Mouse (Mus musculus) intestine, postnatal 0 days (tissue): Measurements from ENCODE around the gene Zfp526. TPM values are rescaled to one million over a fixed set of nuclear protein-coding genes. Genes with fewer than 3 reads are reported as not detected.

Experiments used
- ATAC-seq: fragments of 200-750 bp; cut with Nextera tagmentation; 2 replicates; pipeline ENCODE4 v1.8.0; 2017; ENCODE audit warnings: mild to moderate bottlenecking, moderate TSS enrichment, moderate library complexity
- H3K27ac ChIP-seq: fragments of 300-500 bp; sonication (generic); 2 replicates; pipeline ENCODE4 v1.5.1; 2014; ENCODE audit warnings: mild to moderate bottlenecking, low read depth, low read length, moderate library complexity
- H3K27me3 ChIP-seq: fragments of 300-500 bp; sonication (generic); replicated peaks from 2 replicates; pipeline ENCODE4 v1.6.1; 2014; ENCODE audit warnings: low read length, mixed read lengths; ENCODE audit not compliant: control insufficient read depth, insufficient read depth
- H3K36me3 ChIP-seq: fragments of 300-500 bp; sonication (generic); 2 replicates; pipeline ENCODE4 v1.6.1; 2014; ENCODE audit warnings: mild to moderate bottlenecking, moderate library complexity; ENCODE audit not compliant: control insufficient read depth, insufficient read depth
- H3K4me1 ChIP-seq: fragments of 300-500 bp; sonication (generic); replicated peaks from 2 replicates; pipeline ENCODE4 v1.6.1; 2014; ENCODE audit warnings: antibody characterized with exemption, low read length, mixed read lengths; ENCODE audit not compliant: control insufficient read depth, insufficient read depth
- H3K4me2 ChIP-seq: fragments of 300-500 bp; sonication (generic); replicated peaks from 2 replicates; pipeline ENCODE4 v1.6.1; 2014; ENCODE audit warnings: low read depth, mild to moderate bottlenecking, moderate library complexity
- H3K4me3 ChIP-seq: fragments of 300-500 bp; sonication (generic); 2 replicates; pipeline ENCODE4 v1.5.1; 2014; ENCODE audit warnings: low read depth, low read length
- H3K9ac ChIP-seq: fragments of 300-500 bp; sonication (generic); 2 replicates; pipeline ENCODE4 v1.6.1; 2014; ENCODE audit warnings: mild to moderate bottlenecking, low read depth, low read length
- H3K9me3 ChIP-seq: fragments of 300-500 bp; sonication (generic); 2 replicates; pipeline ENCODE4 v1.6.1; 2016; ENCODE audit warnings: mixed run types; ENCODE audit not compliant: control insufficient read depth
- CTCF ChIP-seq: sonication (generic); IDR thresholded peaks from 2 replicates; pipeline ENCODE4 v1.5.1; 2016; ENCODE audit warnings: low read depth, mild to moderate bottlenecking, control low read depth, antibody characterized with exemption, moderate library complexity
- WGBS: fragments of 180-500 bp; shearing (Covaris S2); extraction: QIAGEN DNeasy Blood & Tissue Kit; methylation state at CpG from one replicate; pipeline ENCODE4 v1.1.7; 2014; 5-methylcytosine and 5-hydroxymethylcytosine counted together
- polyA plus RNA-seq: library from polyadenylated mRNA; unstranded; fragments of >200 nt; fragmentation: Nextera tagmentation; extraction: Ambion mirVana; gene quantifications from 2 replicates; pipeline ENCODE4 v1.2.1, GENCODE M21; 2015

Zfp526 gene
- polyA plus RNA-seq, 1 experiment from 2014 or later = 1.1 TPM

- H3K9me3 ChIP-seq = no peaks in the 10 kb centered on the region
- no peak overlapping the region for H3K9ac ChIP-seq
- H3K4me3 ChIP-seq = no peak overlapping the region
- H3K27ac ChIP-seq = no peak overlapping the region
- 8% methylated on average over 6 of the region's 6 CpGs for WGBS
- peaks cover 74% of the 10 kb centered on the region for H3K27me3 ChIP-seq
- H3K4me2 ChIP-seq = no peak overlapping the region
- no peaks in the 10 kb centered on the region for H3K36me3 ChIP-seq
- no peak for TF ChIP-seq CTCF
- no peaks in the 10 kb centered on the region for H3K4me1 ChIP-seq
- ATAC-seq = no peak
Observed at GRCm38 (mm10) chr7:25180512-25180911, 40.7 kb upstream of the Zfp526 start.

- H3K4me1 ChIP-seq = no peaks in the 10 kb centered on the region
- H3K36me3 ChIP-seq = no peaks in the 10 kb centered on the region
- H3K27me3 ChIP-seq = peaks cover 69% of the 10 kb centered on the region
- H3K9me3 ChIP-seq = no peaks in the 10 kb centered on the region
- WGBS = 3% methylated on average over 14 of the region's 15 CpGs
- TF ChIP-seq CTCF = peak; percentile 72
- H3K27ac ChIP-seq = no peak overlapping the region
- 0 out of 2 replicates have a peak overlapping the region, but pooled peaks have one; percentile 9 for H3K4me2 ChIP-seq
- ATAC-seq = no peak
- H3K9ac ChIP-seq = no peak overlapping the region
- no peak overlapping the region for H3K4me3 ChIP-seq
Observed at GRCm38 (mm10) chr7:25181331-25181790, 39.9 kb upstream of the Zfp526 start.

- Histone ChIP-seq H3K9ac (no peak overlapping the region), H3K4me2 (peak overlapping the region; percentile 9; the same call in 1 of the 2 replicates), H3K4me1 (no peaks in the 10 kb centered on the region), H3K27ac (no peak overlapping the region), H3K36me3 (no peaks in the 10 kb centered on the region), H3K9me3 (no peaks in the 10 kb centered on the region), H3K27me3 (peaks cover 64% of the 10 kb centered on the region), H3K4me3 (no peak overlapping the region)
- no peak for TF ChIP-seq CTCF
- 9% methylated on average over 21 of the region's 21 CpGs for WGBS
- ATAC-seq = no peak
Observed at GRCm38 (mm10) chr7:25181814-25182213, 39.4 kb upstream of the Zfp526 start.

DNA sequence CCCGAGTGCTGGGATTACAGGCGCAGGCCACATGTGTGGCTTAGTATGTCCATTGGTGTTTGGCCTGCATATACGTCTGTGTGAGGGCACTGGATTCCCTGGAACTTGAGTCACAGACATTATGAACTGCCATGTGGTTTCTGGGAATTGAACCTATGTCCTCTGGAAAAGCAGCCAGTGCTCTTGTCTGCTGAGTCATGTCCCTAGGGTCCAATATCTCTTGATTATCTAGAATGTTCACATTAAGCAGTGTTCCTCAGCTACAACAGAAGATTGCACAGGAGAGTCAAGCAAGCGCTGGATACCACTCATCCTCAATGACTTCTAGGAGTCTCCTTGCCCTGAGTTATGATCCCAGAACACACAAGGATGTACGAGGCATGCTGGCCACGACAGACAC is 37.1 kb upstream of the Zfp526 start:
- Histone ChIP-seq H3K4me2 (no peak overlapping the region), H3K9me3 (no peaks in the 10 kb centered on the region), H3K36me3 (no peaks in the 10 kb centered on the region), H3K4me1 (no peaks in the 10 kb centered on the region), H3K9ac (no peak overlapping the region), H3K4me3 (no peak overlapping the region), H3K27ac (no peak overlapping the region), H3K27me3 (peaks cover 42% of the 10 kb centered on the region)
- no peak for TF ChIP-seq CTCF
- no peak for ATAC-seq
- WGBS = 74% methylated on average over 6 of the region's 6 CpGs

GRCm38 (mm10) chr7:25187662-25188650 is 33.3 kb upstream of the Zfp526 start:
- no peak overlapping the region for H3K4me2 ChIP-seq
- no peak overlapping the region for H3K4me3 ChIP-seq
- no peak overlapping the region for H3K9ac ChIP-seq
- 27% methylated on average over 21 of the region's 21 CpGs for WGBS
- H3K27me3 ChIP-seq = peaks cover 4% of the 10 kb centered on the region; the same call in 1 of the 2 replicates
- TF ChIP-seq CTCF = peak; percentile 99
- H3K27ac ChIP-seq = no peak overlapping the region
- H3K9me3 ChIP-seq = no peaks in the 10 kb centered on the region
- H3K4me1 ChIP-seq = no peaks in the 10 kb centered on the region
- peak; percentile 63; the same call in 1 of the 2 replicates for ATAC-seq
- H3K36me3 ChIP-seq = no peaks in the 10 kb centered on the region

- WGBS = 76% methylated on average over 11 of the region's 11 CpGs
- Histone ChIP-seq H3K36me3 (no peaks in the 10 kb centered on the region), H3K4me3 (no peak overlapping the region), H3K9me3 (no peaks in the 10 kb centered on the region), H3K4me2 (no peak overlapping the region), H3K4me1 (no peaks in the 10 kb centered on the region), H3K9ac (no peak overlapping the region), H3K27ac (no peak overlapping the region), H3K27me3 (no peaks in the 10 kb centered on the region)
- ATAC-seq = no peak
- no peak for TF ChIP-seq CTCF
Observed at GRCm38 (mm10) chr7:25190806-25191205, 30.4 kb upstream of the Zfp526 start.
